Mouse (Mus musculus): ENCODE results near the gene Tfcp2l1. TPM values are rescaled to one million over a fixed set of nuclear protein-coding genes. Genes with fewer than 3 reads are reported as not detected.

The Tfcp2l1 gene
- 0.17 and 0.35 TPM in 2 replicates for polyA plus RNA-seq (2012; rRNA removed)

GRCm38 (mm10) chr1:118627781-118628464, at the start of gene Tfcp2l1:
Tfcp2l1 (plus strand) TSS chr1:118627945.

Other genes with a start within 250 kb of the Tfcp2l1 start
- 79.3 and 80.4 TPM in 2 replicates for gene Clasp1, start 238.9 kb upstream of the Tfcp2l1 start, polyA plus RNA-seq (2012; rRNA removed)